Mouse (Mus musculus) kidney, adult 2 months (tissue): ENCODE data around the gene Akap5.

ENCODE experiments used
- CTCF ChIP-seq: fragments of 200-500 bp; conservative IDR thresholded peaks from 2 replicates; pipeline ENCODE4 v1.5.1; 2011; ENCODE audit warnings: low read depth, mild to moderate bottlenecking, control low read depth, low read length, moderate library complexity, mixed read lengths; ENCODE audit not compliant: insufficient read depth, insufficient read length
- POLR2A ChIP-seq: fragments of 200-500 bp; IDR thresholded peaks from one replicate; pipeline ENCODE4 v1.6.1; 2011; ENCODE audit warnings: low read depth, low read length, control low read depth

GRCm38 (mm10) chr12:76335641-76336040 is 10.9 kb downstream of the Akap5 start:
- no peak for TF ChIP-seq CTCF
- TF ChIP-seq POLR2A: no peak
